Mouse (Mus musculus) retina, postnatal 1 day (tissue): ENCODE measurements at regions not wholly inside any gene's neighbourhood (a gene's known extent, or its start where the extent isn't known, plus 50 kb on each side); places are given as distances from the start of the nearest gene placed in this dataset.
A peak's percentile ranks its signal among the peaks of the same experiment; 100 is the strongest.
"Not testable (repeated sequence)": the region's sequence is repeated elsewhere in the genome, so short reads cannot be mapped to it uniquely, and the experiment has no call there.

Source experiments
- DNase-seq: peaks from one replicate; pipeline ENCODE4 v3.0.0-alpha.2; 2012

DNA sequence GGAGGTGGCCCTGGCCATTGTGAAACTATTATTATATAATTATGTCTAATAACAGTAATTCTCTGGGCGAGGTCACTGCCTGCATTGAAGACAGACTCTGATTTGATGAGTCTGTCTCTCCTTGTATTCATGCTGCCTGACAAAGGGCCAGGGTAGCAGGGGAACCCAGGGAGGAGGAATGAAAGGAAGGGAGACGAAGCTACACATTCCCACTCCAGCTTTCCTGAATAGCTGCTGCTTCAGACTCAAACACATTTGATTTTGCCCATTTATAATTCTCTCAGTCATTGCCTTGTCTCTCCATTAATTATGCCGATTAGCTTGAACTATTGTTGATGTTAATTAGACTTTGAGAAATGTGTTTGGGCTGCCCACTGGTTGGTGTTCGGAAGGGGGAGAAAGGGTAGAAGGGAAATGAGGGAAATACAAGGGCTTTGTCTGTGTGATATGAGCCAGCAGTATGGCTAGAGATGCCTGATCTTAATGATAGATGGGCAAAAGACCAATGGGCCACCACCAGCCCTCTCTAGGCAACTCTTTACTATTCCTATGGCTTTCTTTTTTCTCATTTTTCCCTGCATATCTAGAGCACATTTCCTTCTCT, 881.8 kb downstream of the Gm9195 start:
- DNase-seq: peak; percentile 86

DNA sequence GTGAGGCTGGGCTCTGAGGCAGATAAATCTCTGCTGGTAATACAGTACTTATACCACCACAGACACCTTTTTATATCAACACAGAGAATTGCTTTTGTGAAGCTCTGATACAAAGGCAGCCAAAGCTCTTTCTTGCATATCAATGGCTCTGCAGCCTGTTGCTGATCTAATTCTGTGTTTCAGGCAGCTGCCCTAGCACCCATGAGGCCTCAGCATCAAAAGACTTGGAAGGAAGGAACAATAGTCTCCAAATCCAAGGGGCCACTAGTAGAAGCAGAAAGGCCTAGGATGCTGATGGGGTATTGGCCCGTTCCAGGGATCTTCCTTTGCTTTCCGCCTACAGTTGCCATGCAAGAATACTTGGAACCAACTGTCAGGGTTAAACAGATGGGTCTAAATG, 887.9 kb downstream of the Gm9195 start:
- DNase-seq: no peak

DNA sequence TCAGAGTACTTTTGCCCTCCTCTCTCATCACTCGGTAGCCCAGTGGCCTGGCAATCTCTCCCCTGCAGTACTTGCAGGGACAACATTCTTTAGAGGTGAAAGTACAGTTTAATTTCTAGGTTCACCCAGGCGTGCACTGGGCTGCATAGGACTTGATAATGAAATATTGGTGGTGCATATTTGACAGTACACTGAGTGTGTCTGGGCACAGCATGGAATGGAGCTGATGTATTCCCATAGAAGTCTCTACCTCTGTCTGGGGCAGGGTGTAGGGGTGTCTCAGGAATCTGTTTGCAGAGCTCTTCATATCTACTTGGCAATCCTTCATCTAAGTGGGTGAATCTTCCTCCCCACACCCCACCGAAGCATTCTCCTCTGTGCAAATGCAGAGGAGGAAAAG, 893.8 kb downstream of the Gm9195 start:
- DNase-seq: no peak

DNA sequence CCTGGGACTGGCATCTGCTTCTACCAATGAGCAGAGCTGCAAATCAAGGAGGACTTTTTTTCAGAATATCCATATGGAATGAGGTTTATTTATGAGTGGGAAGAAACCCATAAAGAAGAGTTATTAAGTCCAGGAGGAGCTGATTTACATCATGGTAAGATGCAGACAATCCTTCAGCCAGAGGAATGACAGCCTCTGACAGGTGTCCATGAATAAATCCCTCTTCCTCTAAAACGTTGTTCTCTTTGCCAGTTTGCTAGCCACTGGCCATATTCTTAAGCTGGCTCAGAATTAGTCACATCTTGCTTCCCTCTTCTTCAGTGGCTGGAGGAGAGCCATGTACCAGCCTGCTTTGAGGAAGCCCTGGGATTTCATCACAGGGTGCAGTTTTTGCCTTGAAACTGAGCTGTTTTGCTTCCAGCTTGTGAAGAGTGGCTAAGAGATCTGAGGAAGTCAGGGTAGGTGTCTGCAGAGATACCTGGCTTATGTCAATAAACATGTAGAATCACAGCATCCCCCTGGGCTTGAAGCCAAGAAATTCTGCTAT, 902.9 kb downstream of the Gm9195 start:
- no peak for DNase-seq

DNA sequence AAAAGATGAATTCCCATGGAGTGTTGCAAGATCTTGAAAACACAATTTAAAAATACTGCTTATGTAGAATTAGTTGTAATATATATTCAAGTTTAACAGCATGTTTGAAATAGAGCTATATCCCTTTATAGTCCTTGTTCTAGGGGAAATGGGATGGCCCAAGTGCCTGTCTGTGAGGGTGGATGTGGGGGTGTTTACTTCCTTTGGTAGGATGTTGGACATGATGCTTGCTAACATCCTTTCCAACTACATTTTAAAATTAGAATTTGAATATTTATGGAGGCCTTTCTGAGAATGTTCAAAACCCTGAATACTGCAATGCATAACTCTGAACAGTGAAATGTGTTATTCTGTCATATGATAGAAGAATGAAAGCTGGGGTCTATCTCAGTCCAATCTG, 903.6 kb downstream of the Gm9195 start:
- DNase-seq: no peak

DNA sequence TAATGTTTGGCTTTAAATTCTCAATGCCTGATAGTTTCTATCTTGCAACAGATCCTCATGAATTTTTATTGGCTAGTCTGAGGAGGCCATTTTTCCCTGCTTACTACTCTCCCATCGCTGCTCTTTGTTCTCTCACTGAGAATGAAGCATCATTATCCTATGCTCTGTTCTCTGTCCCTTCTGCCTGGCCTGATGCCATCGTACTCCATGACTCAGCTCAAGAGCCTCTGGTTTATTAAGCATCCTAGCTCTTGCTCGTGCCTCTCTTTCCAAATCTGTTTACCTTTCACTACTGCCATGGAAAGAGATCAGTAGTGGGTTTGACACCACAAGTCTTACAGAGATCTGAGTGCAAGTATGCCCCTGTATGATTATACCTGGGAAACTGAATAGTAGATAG, 926.8 kb downstream of the Gm9195 start:
- no peak for DNase-seq

DNA sequence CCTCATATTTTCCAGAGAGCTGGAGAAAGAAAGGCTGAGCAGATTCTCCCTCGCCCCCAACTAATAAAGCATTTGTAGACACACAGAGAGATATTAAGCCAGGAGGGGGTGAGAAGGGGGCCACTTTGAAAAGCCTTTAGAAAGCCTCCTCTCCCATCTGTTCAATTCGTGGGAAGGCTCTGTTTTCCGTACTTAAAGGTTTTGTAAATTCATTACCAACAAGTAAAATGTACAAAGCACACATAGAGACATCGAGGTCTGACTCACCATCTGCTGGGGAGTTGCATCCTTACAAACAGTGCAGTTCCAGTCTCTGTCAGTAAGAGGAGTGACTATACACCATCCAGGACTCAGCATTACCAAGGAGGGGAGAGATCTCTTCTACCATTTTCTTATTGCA, 929.7 kb downstream of the Gm9195 start:
- DNase-seq: no peak

DNA sequence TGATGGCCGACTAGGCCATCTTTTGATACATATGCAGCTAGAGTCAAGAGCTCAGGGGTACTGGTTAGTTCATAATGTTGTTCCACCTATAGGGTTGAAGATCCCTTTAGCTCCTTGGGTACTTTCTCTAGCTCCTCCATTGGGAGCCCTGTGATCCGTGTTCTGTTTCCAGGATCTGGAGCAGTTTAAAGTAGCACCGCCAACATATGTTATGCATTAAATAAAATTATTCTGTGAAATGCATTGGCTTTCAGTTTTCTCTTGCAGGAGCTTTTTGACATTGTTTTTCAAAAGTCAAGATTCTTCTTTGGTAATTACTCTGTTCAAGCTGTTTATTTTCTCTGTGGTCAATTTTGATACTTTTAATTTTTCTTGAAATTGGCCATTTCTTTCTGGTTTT, 937.3 kb downstream of the Gm9195 start:
- not testable (repeated sequence) for DNase-seq

DNA sequence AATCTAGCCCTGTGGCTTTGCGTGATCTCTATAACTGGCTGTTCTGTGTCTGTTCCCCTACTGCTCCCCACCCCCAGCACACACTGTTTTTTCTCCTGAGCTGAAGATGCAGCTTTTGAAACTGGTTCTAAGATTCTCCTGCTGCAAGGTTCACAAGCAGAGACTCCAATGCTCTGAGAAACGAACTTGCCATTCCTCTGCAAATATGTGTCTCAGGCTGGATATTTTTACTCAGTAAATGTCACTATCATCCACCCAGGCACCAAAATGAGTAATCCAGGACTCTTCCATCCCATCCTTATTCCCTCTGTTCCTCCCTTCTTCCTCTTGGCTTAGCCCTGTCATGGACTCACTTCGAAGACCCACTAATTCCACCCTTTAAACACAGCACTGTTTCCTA, 943.9 kb upstream of the Fam160b2 start:
- no peak for DNase-seq

DNA sequence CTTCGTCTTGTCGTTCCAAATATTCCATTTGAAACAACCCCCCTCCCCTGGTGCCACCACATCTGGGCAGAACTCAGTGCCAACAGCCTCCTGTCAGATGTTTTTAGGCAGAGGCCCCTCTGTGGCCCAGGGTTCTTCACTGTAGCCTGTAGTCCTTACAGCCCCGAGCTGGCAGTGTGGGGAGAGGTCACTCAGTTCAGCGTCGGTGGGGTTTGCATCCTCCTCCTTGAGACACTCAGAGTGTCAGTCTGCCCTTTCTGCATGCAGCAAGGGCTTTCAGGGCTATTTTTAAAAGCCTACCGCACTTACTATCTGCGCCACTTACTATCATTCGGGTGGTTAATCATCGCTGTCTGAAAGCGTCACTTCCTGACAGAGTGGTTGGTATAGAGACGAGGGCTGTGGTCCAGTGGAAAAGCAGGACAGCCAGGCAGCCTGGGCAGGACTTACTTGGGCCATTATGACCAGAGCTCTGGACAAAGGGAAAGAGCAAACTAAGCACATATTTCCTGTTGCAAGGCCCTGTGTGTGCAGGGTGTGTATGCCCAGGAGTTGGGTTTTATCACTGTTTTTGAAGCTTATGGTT, 932.5 kb upstream of the Fam160b2 start:
- peak; percentile 40 for DNase-seq

DNA sequence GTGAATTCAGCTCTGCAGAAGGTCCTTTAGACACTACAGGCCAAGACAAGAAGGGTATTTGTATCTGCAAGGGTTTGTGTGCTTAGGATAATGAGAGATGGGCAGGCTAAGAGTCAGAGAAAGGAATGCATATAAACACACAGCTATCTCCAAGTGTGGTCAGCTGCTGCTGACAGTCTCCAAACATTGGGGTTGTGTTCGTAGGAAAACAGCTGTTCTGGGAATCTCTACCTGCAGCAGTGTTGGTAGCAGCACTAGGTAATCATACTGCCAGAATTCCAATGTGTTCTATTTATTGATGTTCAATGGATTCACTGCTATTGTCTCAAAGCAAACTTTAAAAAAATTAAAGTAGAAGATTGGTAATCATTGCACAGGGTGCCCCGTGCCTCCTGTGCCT, 931.7 kb upstream of the Fam160b2 start:
- DNase-seq: no peak

DNA sequence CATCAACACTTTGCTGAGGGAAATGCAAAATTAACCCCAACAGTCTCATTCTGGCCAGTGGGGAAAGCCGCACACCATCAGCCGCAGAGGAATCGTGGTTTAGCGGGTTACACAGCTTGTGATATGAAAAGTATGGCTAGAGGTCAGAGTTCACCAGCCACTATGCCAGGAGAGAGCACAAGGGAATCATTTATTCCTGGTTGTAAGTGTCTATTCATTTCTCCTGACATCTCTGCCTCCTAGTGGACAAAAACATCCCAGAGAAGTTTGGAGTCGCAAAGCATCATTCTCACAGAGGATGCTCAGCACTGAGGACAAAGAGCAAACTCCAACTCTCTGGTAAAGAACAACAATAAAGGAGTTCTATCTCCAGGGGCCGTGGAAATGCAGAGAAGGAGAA, 930.8 kb upstream of the Fam160b2 start:
- DNase-seq: peak; percentile 12

DNA sequence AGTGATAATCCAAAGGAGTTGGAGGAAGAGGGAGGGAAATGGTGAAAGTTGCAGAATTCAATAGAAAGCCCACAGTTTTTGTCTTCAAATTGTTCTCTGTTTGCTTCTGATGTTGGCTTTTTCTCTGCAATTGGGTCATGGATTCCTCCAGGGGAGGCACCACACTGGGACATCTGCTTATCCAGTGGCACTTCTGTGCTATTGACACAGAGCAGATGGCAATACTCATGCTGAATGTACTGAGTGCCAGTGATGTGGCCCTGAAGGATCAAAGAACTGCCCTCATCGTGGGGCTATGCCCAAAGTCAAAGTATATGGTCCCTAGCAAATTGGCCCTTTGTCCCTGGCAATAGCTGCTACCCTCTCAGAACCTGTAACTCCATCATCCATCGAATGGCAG, 918.9 kb upstream of the Fam160b2 start:
- DNase-seq: no peak

DNA sequence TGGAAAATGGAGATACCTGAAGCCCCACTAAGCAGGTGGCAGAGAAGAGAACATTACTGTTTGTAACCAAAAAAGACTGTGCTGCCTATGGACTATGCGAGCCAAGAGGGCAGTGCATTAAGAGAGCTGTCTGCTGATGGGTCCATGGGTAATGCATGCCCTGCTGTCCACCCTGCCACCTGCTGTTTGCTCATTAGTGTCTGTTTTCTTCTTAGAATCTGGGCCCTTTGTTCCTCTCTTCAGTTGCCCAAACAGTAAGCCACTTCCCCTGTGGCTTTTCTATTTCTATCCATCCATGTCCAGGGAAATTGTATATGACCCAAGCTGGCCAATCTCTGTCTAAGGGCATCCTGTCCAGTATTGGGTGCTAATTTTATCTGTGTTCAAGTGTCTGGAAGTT, 901.2 kb upstream of the Fam160b2 start:
- DNase-seq: peak; percentile 72

DNA sequence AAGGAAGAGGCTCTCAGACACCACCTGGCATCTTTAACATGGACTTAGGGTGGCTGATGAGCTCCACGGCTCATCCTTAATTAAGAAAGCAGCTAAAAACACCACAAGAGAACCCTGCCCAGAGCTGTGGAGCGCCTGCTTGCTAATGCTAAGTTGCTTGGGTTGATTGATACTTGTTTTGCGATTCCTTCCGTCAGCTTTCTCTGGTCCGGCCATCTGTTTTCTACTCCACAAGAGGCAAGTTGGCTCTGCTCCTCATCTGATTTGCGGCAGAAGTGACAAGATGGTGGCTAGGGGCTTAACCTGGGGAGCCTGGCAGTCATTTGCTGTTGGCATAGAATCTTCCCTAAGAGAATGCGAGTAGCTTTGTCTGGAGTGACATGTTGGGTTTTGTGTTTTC, 891.6 kb upstream of the Fam160b2 start:
- DNase-seq: no peak

DNA sequence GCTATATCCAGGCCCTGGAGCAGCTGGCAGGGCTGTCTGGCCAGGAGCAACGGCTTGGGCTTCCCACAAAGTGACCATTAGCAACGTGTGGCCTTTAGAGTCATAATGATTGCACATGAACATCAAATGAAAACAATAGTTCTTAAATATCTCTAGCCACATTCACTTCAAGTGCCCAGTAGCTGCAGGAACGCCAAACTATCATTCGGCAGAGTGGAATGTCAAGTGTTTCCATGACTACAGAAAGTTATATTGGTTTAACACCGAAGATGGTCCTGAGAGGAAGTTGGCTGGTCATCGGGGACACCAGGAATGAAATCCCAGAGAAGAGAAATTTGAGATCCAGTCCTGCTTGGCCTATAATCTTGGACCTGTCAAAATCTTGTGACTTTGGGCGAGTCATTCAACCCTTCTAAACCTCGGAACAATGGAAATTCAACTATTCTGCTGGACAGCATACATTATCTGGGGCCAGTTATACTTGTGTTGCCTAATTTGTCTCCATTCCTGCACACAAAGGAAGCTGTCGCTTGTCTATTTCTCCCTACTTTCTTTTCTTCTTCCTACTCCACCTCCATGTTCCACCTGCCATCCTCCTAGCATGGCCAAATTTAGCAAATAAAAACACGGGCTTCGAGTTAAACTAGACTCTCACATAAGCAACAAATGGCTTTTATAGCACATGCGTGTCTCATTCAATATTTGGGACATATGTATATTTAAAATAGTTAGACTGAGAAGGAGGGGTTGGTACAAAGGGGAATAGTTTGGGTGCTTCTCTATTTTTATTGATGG, 886.7 kb upstream of the Fam160b2 start:
- no peak for DNase-seq

DNA sequence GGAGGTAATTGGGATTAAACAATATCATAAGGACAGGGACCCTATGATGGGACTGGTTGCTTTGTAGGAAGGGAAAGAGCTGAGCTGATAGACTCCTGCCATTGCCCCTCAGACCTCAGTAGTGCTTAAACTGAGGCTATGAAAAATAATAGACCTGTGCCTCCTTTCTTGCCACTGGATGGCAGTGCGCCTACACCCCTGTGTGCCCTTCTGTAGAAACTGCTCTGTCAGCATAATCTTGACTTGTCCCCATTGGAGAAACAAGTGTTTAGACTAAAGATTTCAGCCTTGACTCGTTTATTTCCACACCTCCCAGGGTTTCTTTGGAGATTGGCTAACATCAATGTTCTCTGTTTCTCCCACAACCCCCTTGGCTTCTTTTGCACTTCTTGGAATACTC, 876.0 kb upstream of the Fam160b2 start:
- no peak for DNase-seq

DNA sequence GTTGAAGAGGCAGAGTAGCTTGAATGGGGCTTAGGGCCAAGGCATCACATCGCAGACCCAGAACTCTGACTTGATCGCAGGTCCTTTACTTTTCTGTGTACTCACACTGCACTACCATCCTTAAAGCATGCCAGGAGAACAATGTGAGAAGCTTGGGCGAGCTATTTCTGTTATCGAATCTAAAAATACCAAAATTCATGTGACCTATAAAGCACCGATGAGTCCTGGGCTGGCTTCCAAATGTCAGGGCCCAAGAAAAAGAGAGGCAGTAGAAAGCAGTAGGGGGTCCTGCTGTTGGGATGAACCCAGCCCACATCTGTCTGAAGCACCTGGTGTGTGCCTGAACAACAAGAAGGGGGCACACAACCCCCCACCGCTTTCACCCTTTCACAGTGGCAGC, 874.3 kb upstream of the Fam160b2 start:
- DNase-seq: no peak

DNA sequence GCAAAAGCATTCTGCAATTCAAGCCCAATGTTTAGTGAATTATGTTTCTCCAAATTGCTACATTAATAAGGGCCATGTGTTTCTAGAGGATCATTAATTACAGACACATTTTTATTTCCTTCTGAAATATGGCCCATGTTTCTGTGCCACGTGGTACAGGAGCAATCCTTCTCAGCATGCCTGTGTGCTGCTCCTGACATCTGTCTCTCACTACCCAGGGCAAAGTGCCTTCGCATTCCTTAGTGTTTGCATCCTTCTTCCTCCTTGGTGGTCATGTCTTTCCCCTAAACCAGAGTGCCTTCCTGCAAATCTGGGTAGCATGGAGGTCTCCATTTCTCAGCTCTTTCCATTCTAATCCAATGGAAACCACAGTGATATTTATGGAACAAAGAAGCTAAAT, 832.7 kb upstream of the Fam160b2 start:
- no peak for DNase-seq
